Comparison of ENCODE assay signal across 8 mouse cellular contexts in genomic region chr6:72597083-72597874, GRCm38 (mm10). TPM values are rescaled to one million over a fixed set of nuclear protein-coding genes. Genes with fewer than 3 reads are reported as not detected.
DNase-seq lines count a peak whose midpoint lies in the region; ATAC-seq and TF ChIP-seq lines count a peak whose summit lies in the region.

No protein-coding gene starts in this region.

- peaks cover 21% of the 10 kb centered on the region for H3K4me1 ChIP-seq in forebrain, embryonic 13.5 days
- H3K4me1 ChIP-seq in intestine, postnatal 0 days (replicated peaks; ENCODE audit: control insufficient read depth, insufficient read depth, low read length): peaks cover 3% of the 10 kb centered on the region; the same call in 1 of the 2 replicates

- peak overlapping the region; percentile 74 for H3K4me2 ChIP-seq in forebrain, embryonic 13.5 days
- H3K4me2 ChIP-seq in intestine, postnatal 0 days (replicated peaks; ENCODE audit: low read depth): peak overlapping the region; percentile 72

- peak; percentile 33 for DNase-seq in layer of hippocampus, adult 9-11 months
- DNase-seq in layer of hippocampus, postnatal 36 days: no peak
- peak; percentile 59 for DNase-seq in adipocyte (ENCODE audit: low spot score)
- peak; percentile 83 for DNase-seq in lung, postnatal 10 days
- DNase-seq in T-cell, adult 2 months (ENCODE audit: low spot score): no peak
- no peak for DNase-seq in thymus, postnatal 25 days

- peak overlapping the region; percentile 51 for H3K4me3 ChIP-seq in forebrain, embryonic 13.5 days
- H3K4me3 ChIP-seq in intestine, postnatal 0 days (ENCODE audit: low read depth, low read length): peak overlapping the region; percentile 61

- TF ChIP-seq CTCF in intestine, postnatal 0 days (IDR thresholded peaks at IDR 0.05; ENCODE audit: low read depth): peak; percentile 33

- peaks cover 4% of the 10 kb centered on the region; the same call in 1 of the 2 replicates for H3K36me3 ChIP-seq in forebrain, embryonic 13.5 days (ENCODE audit: poor library complexity, severe bottlenecking)
- peaks cover 4% of the 10 kb centered on the region; the same call in 1 of the 2 replicates for H3K36me3 ChIP-seq in intestine, postnatal 0 days (ENCODE audit: control insufficient read depth, insufficient read depth)

- H3K27me3 ChIP-seq in forebrain, embryonic 13.5 days: no peaks in the 10 kb centered on the region
- no peaks in the 10 kb centered on the region for H3K27me3 ChIP-seq in intestine, postnatal 0 days (replicated peaks; ENCODE audit: control insufficient read depth, insufficient read depth, low read length)

- 51% methylated on average over 13 of the region's 13 CpGs for WGBS in forebrain, embryonic 13.5 days
- 28% methylated on average over 13 of the region's 13 CpGs for WGBS in intestine, postnatal 0 days

- H3K9ac ChIP-seq in forebrain, embryonic 13.5 days: peak overlapping the region; percentile 65
- peak overlapping the region; percentile 40 for H3K9ac ChIP-seq in intestine, postnatal 0 days (ENCODE audit: low read depth, low read length)

- ATAC-seq in forebrain, embryonic 13.5 days: no peak
- ATAC-seq in intestine, postnatal 0 days: no peak

- H3K27ac ChIP-seq in forebrain, embryonic 13.5 days: no peak overlapping the region
- H3K27ac ChIP-seq in intestine, postnatal 0 days (ENCODE audit: low read depth, low read length): peak overlapping the region; percentile 24; the same call in 1 of the 2 replicates

- no peaks in the 10 kb centered on the region for H3K9me3 ChIP-seq in forebrain, embryonic 13.5 days (replicated peaks)
- H3K9me3 ChIP-seq in intestine, postnatal 0 days (ENCODE audit: control insufficient read depth): no peaks in the 10 kb centered on the region

RNA-seq across cellular contexts. Expression of gene Elmod3, which starts 0.9 kb away (rescaled TPM):
- 10 to 100 TPM; 20.3 to 22.3 TPM for total RNA-seq in layer of hippocampus, postnatal 36 days (2021)
- polyA plus RNA-seq in forebrain, embryonic 13.5 days (2015; fragmentation: Nextera tagmentation; extraction: Ambion mirVana): 14.1 and 14.8 TPM in 2 replicates
- polyA plus RNA-seq in intestine, postnatal 0 days (2015; fragmentation: Nextera tagmentation; extraction: Ambion mirVana): 11.1 and 11.7 TPM in 2 replicates

RNA-seq across cellular contexts. Expression of gene Retsat, which starts 1.0 kb away (rescaled TPM):
- 10 to 100 TPM; 54.3 to 55.6 TPM for total RNA-seq in layer of hippocampus, postnatal 36 days (2021)
- 3.6 and 5.5 TPM in 2 replicates for polyA plus RNA-seq in forebrain, embryonic 13.5 days (2015; fragmentation: Nextera tagmentation; extraction: Ambion mirVana)
- 24.6 and 26.4 TPM in 2 replicates for polyA plus RNA-seq in intestine, postnatal 0 days (2015; fragmentation: Nextera tagmentation; extraction: Ambion mirVana)

RNA-seq across cellular contexts. Expression of gene Tgoln1, which starts 19.5 kb away (rescaled TPM):
- total RNA-seq in layer of hippocampus, postnatal 36 days (2021): 10 to 100 TPM; 88.8 to 91.6 TPM
- 28.8 and 32.0 TPM in 2 replicates for polyA plus RNA-seq in forebrain, embryonic 13.5 days (2015; fragmentation: Nextera tagmentation; extraction: Ambion mirVana)
- polyA plus RNA-seq in intestine, postnatal 0 days (2015; fragmentation: Nextera tagmentation; extraction: Ambion mirVana): 133 and 136 TPM in 2 replicates

RNA-seq across cellular contexts. Expression of gene Capg, which starts 53.1 kb away (rescaled TPM):
- 1 to 10 TPM; 2.3 to 2.9 TPM for total RNA-seq in layer of hippocampus, postnatal 36 days (2021)
- 4.7 and 4.8 TPM in 2 replicates for polyA plus RNA-seq in forebrain, embryonic 13.5 days (2015; fragmentation: Nextera tagmentation; extraction: Ambion mirVana)
- 25.2 and 28.5 TPM in 2 replicates for polyA plus RNA-seq in intestine, postnatal 0 days (2015; fragmentation: Nextera tagmentation; extraction: Ambion mirVana)

Comparison
In these comparisons a context has a peak if more than half of its experiments do, and no peak if none do; other contexts are left out.
1. DNase-seq: peak in layer of hippocampus, adult 9-11 months (single experiment), adipocyte (single experiment) and lung, postnatal 10 days (single experiment); none in layer of hippocampus, postnatal 36 days (0 of 2), T-cell, adult 2 months (single experiment) and thymus, postnatal 25 days (single experiment).